Mouse (Mus musculus) kidney, adult 2 months (tissue): Measurements from ENCODE around the gene Nfia.

Source experiments
- CTCF ChIP-seq: fragments of 200-500 bp; conservative IDR thresholded peaks from 2 replicates; pipeline ENCODE4 v1.5.1; 2011; ENCODE audit warnings: low read depth, mild to moderate bottlenecking, control low read depth, low read length, moderate library complexity, mixed read lengths; ENCODE audit not compliant: insufficient read depth, insufficient read length
- POLR2A ChIP-seq: fragments of 200-500 bp; IDR thresholded peaks from one replicate; pipeline ENCODE4 v1.6.1; 2011; ENCODE audit warnings: low read depth, low read length, control low read depth

DNA sequence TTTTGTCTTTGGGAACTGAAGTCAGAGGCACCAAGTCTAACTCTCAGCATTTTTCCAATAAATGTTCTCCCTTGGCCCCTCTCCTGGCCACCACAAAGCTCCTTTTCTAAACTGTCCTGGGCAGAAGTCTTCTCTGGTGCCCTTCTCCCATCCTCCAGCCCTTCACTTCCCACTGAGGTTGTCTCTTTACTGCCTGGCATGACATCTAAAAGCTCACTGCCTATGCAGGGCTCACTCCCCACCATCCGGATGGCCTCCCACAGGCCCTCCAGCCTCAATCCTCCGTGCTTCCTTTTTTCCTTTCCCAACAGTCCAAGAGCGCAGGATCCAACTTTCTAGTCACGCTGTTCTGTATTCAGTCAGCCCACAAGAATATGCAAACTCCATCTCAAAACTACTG, 342.9 kb downstream of the Nfia start:
- no peak for TF ChIP-seq CTCF
- no peak for TF ChIP-seq POLR2A
